Comparison of ENCODE assay signal across 14 mouse cellular contexts in genomic region chr17:68075712-68076111, GRCm38 (mm10).
DNase-seq lines count a peak whose midpoint lies in the region; ATAC-seq and TF ChIP-seq lines count a peak whose summit lies in the region.
"Had no signal": no experiment of that assay in that cellular context is flagged by ENCODE, and none has a peak within 500 bp of the region (broad histone marks: within the 10 kb centered on the region; RNA-seq: fewer than 3 reads in every experiment).

No protein-coding gene starts in this region.

- no peak overlapping the region for H3K4me2 ChIP-seq in heart, embryonic 12.5 days
- H3K4me2 ChIP-seq: forebrain, embryonic 12.5 days; heart, embryonic 15.5 days had no signal

- no peak for ATAC-seq in heart, embryonic 12.5 days (ENCODE audit: insufficient number of reproducible peaks, low FRiP score)
- ATAC-seq in monocyte, adult 5-6 weeks (replicated peaks; ENCODE audit: insufficient number of reproducible peaks, low FRiP score, low TSS enrichment, poor library complexity, severe bottlenecking), result no peak
- ATAC-seq: liver, postnatal 0 days; Patski had no signal

- intact Hi-C loops in heart, postnatal 36 days (cut with DNase I), result no loop called here

- H3K36me3 ChIP-seq in heart, embryonic 12.5 days, result no peaks in the 10 kb centered on the region
- H3K36me3 ChIP-seq: forebrain, embryonic 12.5 days; heart, embryonic 15.5 days had no signal

- peak; percentile 26; the same call in 1 of the 2 replicates for TF ChIP-seq CTCF in layer of hippocampus, adult 2 months (conservative IDR thresholded peaks at IDR 0.05)

- H3K4me1 ChIP-seq in heart, embryonic 12.5 days (replicated peaks), result no peaks in the 10 kb centered on the region
- H3K4me1 ChIP-seq: heart, embryonic 15.5 days had no signal

- no peak overlapping the region for H3K9ac ChIP-seq in heart, embryonic 12.5 days
- H3K9ac ChIP-seq: forebrain, embryonic 12.5 days; heart, embryonic 15.5 days; liver, postnatal 0 days had no signal

- H3K4me3 ChIP-seq in heart, embryonic 12.5 days, result no peak overlapping the region
- no peak overlapping the region for H3K4me3 ChIP-seq in layer of hippocampus, adult 2 months
- H3K4me3 ChIP-seq: forebrain, embryonic 12.5 days; heart, embryonic 15.5 days had no signal

- no peaks in the 10 kb centered on the region for H3K9me3 ChIP-seq in heart, embryonic 12.5 days (replicated peaks)
- H3K9me3 ChIP-seq: forebrain, embryonic 12.5 days; heart, embryonic 15.5 days had no signal

- no peaks in the 10 kb centered on the region for H3K27me3 ChIP-seq in heart, embryonic 12.5 days (replicated peaks)
- H3K27me3 ChIP-seq: forebrain, embryonic 12.5 days; heart, embryonic 15.5 days had no signal

- 50% methylated on average over 2 of the region's 2 CpGs for WGBS in heart, embryonic 12.5 days

- 0 out of 2 replicates have a peak overlapping the region, but pooled peaks have one; percentile 33 for H3K27ac ChIP-seq in heart, embryonic 12.5 days (ENCODE audit: poor library complexity, severe bottlenecking)
- no peak overlapping the region for H3K27ac ChIP-seq in layer of hippocampus, adult 2 months
- H3K27ac ChIP-seq: forebrain, embryonic 12.5 days; heart, embryonic 15.5 days had no signal

- DNase-seq in heart, postnatal 36 days, result no peak
- peak; percentile 31 to 34 for DNase-seq in layer of hippocampus, adult 2 months (ENCODE audit: low spot score in 2 of 2)
- DNase-seq in layer of hippocampus, postnatal 10 days (ENCODE audit: low spot score in 2 of 2), result no peak
- DNase-seq in right cerebral cortex, adult 18-20 months, result peak; percentile 12
- no peak for DNase-seq in right cerebral cortex, postnatal 4 days
- DNase-seq in telencephalon, adult 2 months (ENCODE audit: low read depth, low spot score), result peak; percentile 29
- DNase-seq: adrenal gland, adult 8-10 months; kidney, adult 9 months; liver, postnatal 0 days had no signal

Comparison
In these comparisons a context has a peak if more than half of its experiments do, and no peak if none do; other contexts are left out.
1. DNase-seq: peak in layer of hippocampus, adult 2 months (2 of 2), right cerebral cortex, adult 18-20 months (single experiment) and telencephalon, adult 2 months (single experiment); none in heart, postnatal 36 days (0 of 2), layer of hippocampus, postnatal 10 days (0 of 2) and right cerebral cortex, postnatal 4 days (single experiment).